Mouse (Mus musculus) ES-Bruce4 (cell line): ENCODE measurements around the gene Lat. TPM values are rescaled to one million over a fixed set of nuclear protein-coding genes. Genes with fewer than 3 reads are reported as not detected.
A peak's percentile ranks its signal among the peaks of the same experiment; 100 is the strongest.

Experiments used
- H3K27ac ChIP-seq: 2 replicates; pipeline ENCODE4 v1.5.1; 2012; ENCODE audit warnings: low read length, inconsistent platforms; ENCODE audit not compliant: insufficient read depth
- H3K27me3 ChIP-seq: 2 replicates; pipeline ENCODE4 v1.6.1; 2012; ENCODE audit warnings: mild to moderate bottlenecking, low read length, inconsistent platforms; ENCODE audit not compliant: control insufficient read depth, poor library complexity, insufficient read depth, severe bottlenecking
- H3K36me3 ChIP-seq: 2 replicates; pipeline ENCODE4 v1.6.1; 2012; ENCODE audit warnings: inconsistent platforms, mild to moderate bottlenecking, low read length, moderate library complexity; ENCODE audit not compliant: control insufficient read depth, poor library complexity, insufficient read depth, severe bottlenecking
- H3K4me1 ChIP-seq: one replicate; pipeline ENCODE4 v1.8.1; 2011; ENCODE audit warnings: low read length; ENCODE audit not compliant: control insufficient read depth, insufficient read depth
- H3K4me3 ChIP-seq: 2 replicates; pipeline ENCODE4 v1.5.1; 2011; ENCODE audit warnings: low read depth, mild to moderate bottlenecking, low read length
- H3K9ac ChIP-seq: 2 replicates; pipeline ENCODE4 v1.6.1; 2012; ENCODE audit warnings: low read depth, mild to moderate bottlenecking, inconsistent platforms; ENCODE audit not compliant: poor library complexity, severe bottlenecking
- H3K9me3 ChIP-seq: replicated peaks from 2 replicates; pipeline ENCODE4 v1.6.1; 2012; ENCODE audit warnings: mild to moderate bottlenecking, low read length, inconsistent platforms; ENCODE audit not compliant: control insufficient read depth, poor library complexity, insufficient read depth, severe bottlenecking
- CTCF ChIP-seq: IDR thresholded peaks from one replicate; pipeline ENCODE4 v1.8.1; 2011; ENCODE audit warnings: low read depth, low read length
- EP300 ChIP-seq: IDR thresholded peaks from 2 replicates; pipeline ENCODE4 v1.6.1; 2011; ENCODE audit warnings: low read depth, low read length; ENCODE audit not compliant: insufficient read depth
- POLR2A ChIP-seq: IDR thresholded peaks from one replicate; pipeline ENCODE4 v1.8.1; 2011; ENCODE audit warnings: low read length; ENCODE audit not compliant: insufficient read depth
- polyA plus RNA-seq: library from polyadenylated mRNA; stranded (reverse); fragments of >200 nt; gene quantifications from 2 replicates; pipeline ENCODE4 v1.2.4, GENCODE M21; 2011; ENCODE audit warnings: low read depth; ENCODE audit not compliant: missing spikeins, insufficient read depth, insufficient read length

The Lat gene
- polyA plus RNA-seq, 1 experiment: 4.2 TPM

DNA sequence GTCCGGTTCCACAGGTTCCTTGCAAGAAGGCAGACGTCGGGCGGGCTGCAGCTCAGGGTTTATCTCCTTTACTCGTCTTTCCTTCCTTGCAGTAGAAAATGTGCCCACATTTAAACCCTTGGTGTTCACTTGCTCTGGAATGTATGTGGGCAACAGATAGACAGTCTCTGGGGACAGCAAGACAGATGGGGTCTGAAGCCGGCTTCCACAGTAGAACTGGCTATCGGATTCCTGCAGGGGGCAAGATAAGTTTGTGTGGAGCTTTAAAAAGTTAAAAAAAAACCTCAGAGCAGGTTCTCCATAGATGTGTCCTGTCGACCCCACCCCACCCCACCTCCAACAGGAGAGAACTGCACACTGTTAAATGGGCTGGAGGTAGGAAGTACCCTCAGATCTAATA lies 21.1 kb downstream of the Lat start:
- Histone ChIP-seq H3K27ac (peak overlapping the region; percentile 45; the same call in 1 of the 2 replicates), H3K4me1 (peaks cover 15% of the 10 kb centered on the region), H3K4me3 (no peak overlapping the region), H3K36me3 (no peaks in the 10 kb centered on the region), H3K9ac (no peak overlapping the region), H3K27me3 (no peaks in the 10 kb centered on the region), H3K9me3 (no peaks in the 10 kb centered on the region)
- TF ChIP-seq POLR2A (no peak), EP300 (no peak), CTCF (no peak)

- H3K9ac ChIP-seq: no peak overlapping the region
- H3K9me3 ChIP-seq: no peaks in the 10 kb centered on the region
- no peak overlapping the region for H3K27ac ChIP-seq
- no peaks in the 10 kb centered on the region for H3K36me3 ChIP-seq
- peaks cover 15% of the 10 kb centered on the region for H3K4me1 ChIP-seq
- TF ChIP-seq CTCF: no peak
- TF ChIP-seq EP300: no peak
- no peak for TF ChIP-seq POLR2A
- no peaks in the 10 kb centered on the region for H3K27me3 ChIP-seq
- H3K4me3 ChIP-seq: no peak overlapping the region
Observed at GRCm38 (mm10) chr7:126347098-126347497, 22.3 kb downstream of the Lat start.

DNA sequence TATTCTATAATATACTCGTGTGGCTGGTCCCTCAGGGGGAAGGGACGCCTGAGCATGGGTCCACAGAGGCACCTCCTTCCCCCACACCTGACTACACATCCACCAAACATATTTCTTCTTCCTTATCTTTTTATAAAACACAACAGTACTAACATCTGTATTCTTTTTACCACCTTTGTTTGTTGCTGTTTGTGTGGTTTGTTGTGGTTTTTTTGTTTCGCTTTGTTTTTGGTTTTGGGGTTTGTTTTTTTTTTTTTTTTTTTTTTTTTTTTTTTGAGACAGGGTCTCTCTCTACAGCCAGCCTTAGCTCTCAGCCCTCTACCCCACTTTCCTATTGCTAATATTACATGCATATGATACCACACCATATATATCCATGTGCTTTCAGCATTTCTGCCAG lies 23.4 kb downstream of the Lat start:
- H3K9ac ChIP-seq: peak overlapping the region; percentile 49; the same call in 1 of the 2 replicates
- H3K4me3 ChIP-seq: no peak overlapping the region
- no peak for TF ChIP-seq EP300
- TF ChIP-seq POLR2A: no peak
- TF ChIP-seq CTCF: no peak
- no peaks in the 10 kb centered on the region for H3K9me3 ChIP-seq
- 0 out of 2 replicates have a peak overlapping the region, but pooled peaks have one; percentile 30 for H3K27ac ChIP-seq
- H3K27me3 ChIP-seq: no peaks in the 10 kb centered on the region
- no peaks in the 10 kb centered on the region for H3K36me3 ChIP-seq
- H3K4me1 ChIP-seq: peaks cover 14% of the 10 kb centered on the region

- H3K9me3 ChIP-seq: no peaks in the 10 kb centered on the region
- H3K4me1 ChIP-seq: peaks cover 13% of the 10 kb centered on the region
- no peak overlapping the region for H3K4me3 ChIP-seq
- peak overlapping the region; percentile 49; the same call in 1 of the 2 replicates for H3K27ac ChIP-seq
- H3K27me3 ChIP-seq: no peaks in the 10 kb centered on the region
- TF ChIP-seq EP300 (no peak), CTCF (no peak), POLR2A (no peak)
- no peaks in the 10 kb centered on the region for H3K36me3 ChIP-seq
- H3K9ac ChIP-seq: peak overlapping the region; percentile 49; the same call in 1 of the 2 replicates
Observed at GRCm38 (mm10) chr7:126345557-126345956, 23.8 kb downstream of the Lat start.

DNA sequence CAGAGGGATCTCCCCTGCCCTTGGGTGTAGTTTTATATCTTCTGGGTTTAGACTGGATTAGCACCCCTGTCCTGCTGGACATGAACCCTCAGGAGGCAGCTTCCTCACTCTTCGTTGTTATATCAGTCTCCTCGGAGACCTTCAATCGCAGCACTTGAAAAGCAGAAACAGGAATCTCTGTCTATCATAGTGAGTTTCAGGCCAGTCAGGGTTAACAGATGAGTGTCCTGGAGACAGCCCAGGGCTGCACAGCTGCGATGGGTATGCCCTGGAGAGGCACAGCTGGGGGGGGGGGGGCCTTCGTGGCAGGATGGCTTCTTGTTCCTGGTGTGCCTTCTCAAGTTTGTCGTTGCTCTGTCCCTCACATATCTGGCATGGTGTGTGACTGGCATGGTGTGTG lies 28.5 kb downstream of the Lat start:
- H3K4me1 ChIP-seq: peaks cover 9% of the 10 kb centered on the region
- H3K27ac ChIP-seq: 0 out of 2 replicates have a peak overlapping the region, but pooled peaks have one; percentile 18
- H3K4me3 ChIP-seq: no peak overlapping the region
- H3K36me3 ChIP-seq: no peaks in the 10 kb centered on the region
- H3K9ac ChIP-seq: no peak overlapping the region
- TF ChIP-seq EP300 (no peak), POLR2A (no peak), CTCF (no peak)
- no peaks in the 10 kb centered on the region for H3K9me3 ChIP-seq
- H3K27me3 ChIP-seq: no peaks in the 10 kb centered on the region

GRCm38 (mm10) chr7:126340206-126340618 lies 29.2 kb downstream of the Lat start:
- peaks cover 9% of the 10 kb centered on the region for H3K4me1 ChIP-seq
- no peaks in the 10 kb centered on the region for H3K27me3 ChIP-seq
- H3K27ac ChIP-seq: no peak overlapping the region
- H3K4me3 ChIP-seq: no peak overlapping the region
- H3K9me3 ChIP-seq: no peaks in the 10 kb centered on the region
- H3K9ac ChIP-seq: no peak overlapping the region
- H3K36me3 ChIP-seq: no peaks in the 10 kb centered on the region
- TF ChIP-seq CTCF: no peak
- TF ChIP-seq POLR2A: no peak
- no peak for TF ChIP-seq EP300
